Mouse (Mus musculus) embryo, embryonic 11.5 days (tissue): ENCODE measurements at regions not wholly inside any gene's neighbourhood (a gene's known extent, or its start where the extent isn't known, plus 50 kb on each side); places are given as distances from the start of the nearest gene placed in this dataset.
A peak's percentile ranks its signal among the peaks of the same experiment; 100 is the strongest.

Experiments used
- DNase-seq: peaks from one replicate; pipeline ENCODE4 v3.0.0-alpha.2; 2012; ENCODE audit warnings: low read depth, low spot score

GRCm38 (mm10) chr14:39532689-39533088 lies 59.8 kb upstream of the Nrg3 start:
- DNase-seq: peak; percentile 32
